Mouse (Mus musculus) stomach, embryonic 15.5 days (tissue): Measurements from ENCODE around the gene Etfbkmt. TPM values are rescaled to one million over a fixed set of nuclear protein-coding genes. Genes with fewer than 3 reads are reported as not detected.
"Not testable (repeated sequence)": the region's sequence is repeated elsewhere in the genome, so short reads cannot be mapped to it uniquely, and the experiment has no call there.

Experiments
- ATAC-seq: fragments of 200-750 bp; cut with Nextera tagmentation; 2 replicates; pipeline ENCODE4 v1.8.0; 2017; ENCODE audit warnings: low read depth, moderate number of reproducible peaks, moderate TSS enrichment; ENCODE audit not compliant: insufficient read depth, low FRiP score
- H3K27ac ChIP-seq: fragments of 300-500 bp; sonication (generic); 2 replicates; pipeline ENCODE4 v1.5.1; 2015; ENCODE audit warnings: mild to moderate bottlenecking, inconsistent platforms
- H3K27me3 ChIP-seq: fragments of 300-500 bp; sonication (generic); replicated peaks from 2 replicates; pipeline ENCODE4 v1.6.1; 2015; ENCODE audit warnings: inconsistent platforms
- H3K36me3 ChIP-seq: fragments of 300-500 bp; sonication (generic); 2 replicates; pipeline ENCODE4 v1.6.1; 2015; ENCODE audit warnings: inconsistent platforms
- H3K4me1 ChIP-seq: fragments of 300-500 bp; sonication (generic); 2 replicates; pipeline ENCODE4 v1.6.1; 2015; ENCODE audit warnings: inconsistent platforms
- H3K4me2 ChIP-seq: fragments of 300-500 bp; sonication (generic); 2 replicates; pipeline ENCODE4 v1.6.1; 2015; ENCODE audit warnings: mild to moderate bottlenecking, inconsistent platforms
- H3K4me3 ChIP-seq: fragments of 300-500 bp; sonication (generic); replicated peaks from 2 replicates; pipeline ENCODE4 v1.5.1; 2015; ENCODE audit warnings: inconsistent platforms
- H3K9ac ChIP-seq: fragments of 300-500 bp; sonication (generic); 2 replicates; pipeline ENCODE4 v1.6.1; 2015; ENCODE audit warnings: inconsistent platforms
- H3K9me3 ChIP-seq: fragments of 300-500 bp; sonication (generic); 2 replicates; pipeline ENCODE4 v1.6.1; 2016; ENCODE audit warnings: inconsistent platforms
- WGBS: fragments of 180-500 bp; shearing (Covaris S2); methylation state at CpG from one replicate; pipeline ENCODE4 v1.1.7; 2015; 5-methylcytosine and 5-hydroxymethylcytosine counted together
- polyA plus RNA-seq: library from polyadenylated mRNA; unstranded; fragments of >200 nt; fragmentation: Nextera tagmentation; extraction: Ambion mirVana; gene quantifications from 2 replicates; pipeline ENCODE4 v1.2.1, GENCODE M21; 2015

Gene Etfbkmt
- polyA plus RNA-seq, 1 experiment from 2014 or later: 16.7 TPM

DNA sequence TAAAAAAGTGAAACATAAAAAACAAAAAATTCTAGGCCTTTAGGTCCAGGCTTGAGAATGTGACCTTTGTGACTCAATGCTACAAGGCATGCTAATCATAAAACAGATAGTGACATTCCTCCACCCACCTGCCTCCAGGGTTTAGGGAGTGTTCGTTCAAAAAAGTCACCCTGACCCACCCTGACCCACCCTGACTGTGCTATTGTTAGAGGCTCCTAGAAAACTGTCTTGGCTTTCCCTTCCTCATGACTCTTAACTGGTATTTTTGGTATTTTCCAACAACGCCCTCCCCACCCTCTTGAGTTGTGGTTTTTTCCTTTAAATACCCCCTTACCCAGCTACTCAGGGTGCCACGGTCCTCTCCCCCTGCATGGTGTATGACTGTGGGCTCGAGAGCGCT lies 52.3 kb downstream of the Etfbkmt start:
- 78% methylated on average over 5 of the region's 5 CpGs for WGBS
- H3K9ac ChIP-seq, H3K27ac ChIP-seq, H3K4me1 ChIP-seq, H3K36me3 ChIP-seq, H3K9me3 ChIP-seq, H3K27me3 ChIP-seq, ATAC-seq, H3K4me2 ChIP-seq, H3K4me3 ChIP-seq: not testable (repeated sequence)

DNA sequence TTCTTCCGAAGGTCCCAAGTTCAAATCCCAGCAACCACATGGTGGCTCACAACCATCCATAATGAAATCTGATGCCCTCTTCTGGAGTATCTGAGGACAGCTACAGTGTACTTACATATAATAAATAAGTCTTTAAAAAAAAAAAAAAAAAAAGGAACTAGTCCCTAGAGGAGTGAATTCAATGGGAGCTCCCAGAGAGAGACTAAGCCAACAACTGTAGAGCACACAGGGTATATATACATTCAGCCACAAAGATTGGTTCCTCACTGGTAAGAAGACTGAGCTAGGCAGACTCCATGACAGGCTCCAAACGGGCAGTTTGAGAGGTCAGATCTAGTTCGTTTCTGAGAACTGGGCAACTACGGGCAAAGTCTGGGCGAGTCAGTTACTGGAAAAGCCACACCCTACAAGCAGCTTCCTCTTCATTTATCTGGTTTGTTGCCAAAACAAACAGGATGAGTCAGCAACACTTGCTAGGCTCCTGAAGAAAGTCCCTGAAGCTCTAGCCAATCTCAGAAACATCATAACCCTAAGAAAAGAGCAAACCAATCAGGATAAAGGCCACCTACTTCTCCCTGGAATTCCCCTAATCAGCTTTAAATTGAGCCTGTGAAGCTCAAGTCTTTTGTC lies 53.7 kb downstream of the Etfbkmt start:
- WGBS: 59% methylated on average over 5 of the region's 5 CpGs
- Histone ChIP-seq H3K36me3 (no peaks in the 10 kb centered on the region), H3K27me3 (no peaks in the 10 kb centered on the region), H3K4me3 (no peak overlapping the region), H3K9me3 (no peaks in the 10 kb centered on the region), H3K27ac (0 out of 2 replicates have a peak overlapping the region, but pooled peaks have one; percentile 2), H3K9ac (no peak overlapping the region), H3K4me2 (no peak overlapping the region), H3K4me1 (no peaks in the 10 kb centered on the region)
- peak; percentile 74; the same call in 1 of the 2 replicates for ATAC-seq

DNA sequence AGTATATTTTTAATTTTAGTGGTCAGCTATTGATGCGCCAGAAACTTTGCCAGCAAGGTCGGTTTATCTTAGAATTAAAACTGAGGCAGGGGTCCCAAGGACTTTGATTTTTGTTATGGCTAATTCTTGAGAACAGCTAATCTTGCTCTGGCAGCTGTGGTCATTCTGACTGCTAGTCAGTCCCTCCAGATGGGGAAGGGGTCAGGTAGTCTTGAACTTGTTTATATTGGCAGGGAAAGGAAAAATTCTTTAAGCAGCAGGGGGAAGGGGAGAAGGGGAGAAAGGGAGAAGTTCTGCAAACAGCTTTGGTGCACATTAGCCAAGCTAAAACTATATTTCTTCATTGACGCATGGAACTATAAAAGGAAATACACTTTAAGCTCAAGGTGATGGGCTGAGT lies 57.5 kb downstream of the Etfbkmt start:
- H3K27me3 ChIP-seq: no peaks in the 10 kb centered on the region
- H3K4me2 ChIP-seq: no peak overlapping the region
- H3K36me3 ChIP-seq: no peaks in the 10 kb centered on the region
- H3K9me3 ChIP-seq: no peaks in the 10 kb centered on the region
- WGBS: 38% methylated on average over 3 of the region's 3 CpGs
- no peak overlapping the region for H3K4me3 ChIP-seq
- peak overlapping the region; percentile 26; the same call in 1 of the 2 replicates for H3K27ac ChIP-seq
- no peaks in the 10 kb centered on the region for H3K4me1 ChIP-seq
- no peak for ATAC-seq
- no peak overlapping the region for H3K9ac ChIP-seq

DNA sequence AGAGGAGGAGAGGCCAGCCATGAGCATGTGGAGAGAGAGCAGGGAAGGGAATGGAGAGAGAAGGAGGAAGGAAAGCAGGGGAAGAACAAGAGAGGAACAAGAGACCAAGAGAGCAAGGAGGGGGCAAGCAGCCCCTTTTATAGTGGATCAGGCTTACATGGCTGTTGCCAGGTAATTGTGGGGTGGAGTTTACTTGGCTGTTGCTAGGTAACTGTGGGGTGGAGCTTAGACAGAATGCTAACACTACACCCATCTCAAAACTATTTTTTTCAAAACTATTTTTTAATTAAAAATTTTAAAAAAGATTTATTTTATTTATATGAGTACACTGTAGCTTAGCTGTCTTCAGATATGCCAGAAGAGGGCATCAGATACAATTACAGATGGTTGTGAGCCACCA lies 58.9 kb downstream of the Etfbkmt start:
- no peak overlapping the region for H3K27ac ChIP-seq
- no peak overlapping the region for H3K9ac ChIP-seq
- H3K9me3 ChIP-seq: no peaks in the 10 kb centered on the region
- no peaks in the 10 kb centered on the region for H3K27me3 ChIP-seq
- ATAC-seq: no peak
- H3K36me3 ChIP-seq: no peaks in the 10 kb centered on the region
- H3K4me1 ChIP-seq: no peaks in the 10 kb centered on the region
- no peak overlapping the region for H3K4me2 ChIP-seq
- no peak overlapping the region for H3K4me3 ChIP-seq

Other genes starting within 250 kb of the Etfbkmt start
- 15.4 and 17.4 TPM in 2 replicates for gene Caprin2, start 243.6 kb upstream of the Etfbkmt start, polyA plus RNA-seq
- gene Sinhcaf, start 193.4 kb upstream of the Etfbkmt start, polyA plus RNA-seq: 87.0 and 90.3 TPM in 2 replicates
- 5.8 TPM in 2 replicates for gene Dennd5b, start 38.2 kb upstream of the Etfbkmt start, polyA plus RNA-seq
- not detected in 2 replicates for gene Gm10203, start 9.7 kb upstream of the Etfbkmt start, polyA plus RNA-seq
- 28.2 and 28.8 TPM in 2 replicates for gene Amn1, start 48.9 kb downstream of the Etfbkmt start, polyA plus RNA-seq
- 40.1 and 43.7 TPM in 2 replicates for gene Resf1, start 169.6 kb downstream of the Etfbkmt start, polyA plus RNA-seq